Mouse (Mus musculus): ENCODE data around the gene Bloc1s3.

Bloc1s3 gene

GRCm38 (mm10) chr7:19477624-19478384, 30.4 kb downstream of the Bloc1s3 start:
- DNase-seq, result no peak

- no peak for DNase-seq
Measured at GRCm38 (mm10) chr7:19477084-19477483, 31.1 kb downstream of the Bloc1s3 start.

GRCm38 (mm10) chr7:19473875-19474443, 34.2 kb downstream of the Bloc1s3 start:
- peak; percentile 84 to 86 for DNase-seq

- no peak for DNase-seq
Measured at GRCm38 (mm10) chr7:19472403-19472802, 35.8 kb downstream of the Bloc1s3 start.

- no peak for DNase-seq
Measured at GRCm38 (mm10) chr7:19470308-19470707, 37.9 kb downstream of the Bloc1s3 start.

- no peak for DNase-seq
Measured at GRCm38 (mm10) chr7:19469404-19469803, 38.8 kb downstream of the Bloc1s3 start.

- no peak for DNase-seq
Measured at GRCm38 (mm10) chr7:19468279-19468678, 39.9 kb downstream of the Bloc1s3 start.

- no peak for DNase-seq
Measured at GRCm38 (mm10) chr7:19467638-19468037, 40.5 kb downstream of the Bloc1s3 start.

- DNase-seq, result no peak
Measured at GRCm38 (mm10) chr7:19466602-19467145, 41.5 kb downstream of the Bloc1s3 start.

- DNase-seq, result no peak
Measured at GRCm38 (mm10) chr7:19464367-19465307, 43.5 kb downstream of the Bloc1s3 start.

- DNase-seq, result no peak
Measured at GRCm38 (mm10) chr7:19462884-19463381, 45.2 kb downstream of the Bloc1s3 start, which contains the start of gene Exoc3l2. TSS of gene Exoc3l2 (plus strand) at chr7:19463331.

- no peak for DNase-seq
Measured at GRCm38 (mm10) chr7:19462443-19462842, 45.7 kb downstream of the Bloc1s3 start.

- DNase-seq, result peak; percentile 87 to 91
Measured at GRCm38 (mm10) chr7:19461488-19461887, 46.7 kb downstream of the Bloc1s3 start.

GRCm38 (mm10) chr7:19460500-19460899, 47.7 kb downstream of the Bloc1s3 start:
- DNase-seq, result no peak

- DNase-seq, result no peak
Measured at GRCm38 (mm10) chr7:19459144-19459870, 48.9 kb downstream of the Bloc1s3 start.

GRCm38 (mm10) chr7:19458591-19459111, 49.5 kb downstream of the Bloc1s3 start, which contains the start of gene Mark4:
TSS of gene Mark4 (minus strand) at chr7:19458821.
- peak; percentile 85 to 86 for DNase-seq

- DNase-seq, result peak; percentile 70 to 86
Measured at GRCm38 (mm10) chr7:19458072-19458486, 50.1 kb downstream of the Bloc1s3 start.

GRCm38 (mm10) chr7:19457414-19458071, 50.6 kb downstream of the Bloc1s3 start:
- no peak for DNase-seq

- no peak for DNase-seq
Measured at GRCm38 (mm10) chr7:19456628-19457027, 51.5 kb downstream of the Bloc1s3 start.

- DNase-seq, result peak; percentile 61 to 64
Measured at GRCm38 (mm10) chr7:19455819-19456495, 52.2 kb downstream of the Bloc1s3 start.
